Mouse (Mus musculus) intestine, postnatal 0 days (tissue): ENCODE data around the gene Camk1d. TPM values are rescaled to one million over a fixed set of nuclear protein-coding genes. Genes with fewer than 3 reads are reported as not detected.

Experiments
- ATAC-seq: fragments of 200-750 bp; cut with Nextera tagmentation; 2 replicates; pipeline ENCODE4 v1.8.0; 2017; ENCODE audit warnings: mild to moderate bottlenecking, moderate TSS enrichment, moderate library complexity
- H3K27ac ChIP-seq: fragments of 300-500 bp; sonication (generic); 2 replicates; pipeline ENCODE4 v1.5.1; 2014; ENCODE audit warnings: mild to moderate bottlenecking, low read depth, low read length, moderate library complexity
- H3K27me3 ChIP-seq: fragments of 300-500 bp; sonication (generic); replicated peaks from 2 replicates; pipeline ENCODE4 v1.6.1; 2014; ENCODE audit warnings: low read length, mixed read lengths; ENCODE audit not compliant: control insufficient read depth, insufficient read depth
- H3K36me3 ChIP-seq: fragments of 300-500 bp; sonication (generic); 2 replicates; pipeline ENCODE4 v1.6.1; 2014; ENCODE audit warnings: mild to moderate bottlenecking, moderate library complexity; ENCODE audit not compliant: control insufficient read depth, insufficient read depth
- H3K4me1 ChIP-seq: fragments of 300-500 bp; sonication (generic); replicated peaks from 2 replicates; pipeline ENCODE4 v1.6.1; 2014; ENCODE audit warnings: antibody characterized with exemption, low read length, mixed read lengths; ENCODE audit not compliant: control insufficient read depth, insufficient read depth
- H3K4me2 ChIP-seq: fragments of 300-500 bp; sonication (generic); replicated peaks from 2 replicates; pipeline ENCODE4 v1.6.1; 2014; ENCODE audit warnings: low read depth, mild to moderate bottlenecking, moderate library complexity
- H3K4me3 ChIP-seq: fragments of 300-500 bp; sonication (generic); 2 replicates; pipeline ENCODE4 v1.5.1; 2014; ENCODE audit warnings: low read depth, low read length
- H3K9ac ChIP-seq: fragments of 300-500 bp; sonication (generic); 2 replicates; pipeline ENCODE4 v1.6.1; 2014; ENCODE audit warnings: mild to moderate bottlenecking, low read depth, low read length
- H3K9me3 ChIP-seq: fragments of 300-500 bp; sonication (generic); 2 replicates; pipeline ENCODE4 v1.6.1; 2016; ENCODE audit warnings: mixed run types; ENCODE audit not compliant: control insufficient read depth
- CTCF ChIP-seq: sonication (generic); IDR thresholded peaks from 2 replicates; pipeline ENCODE4 v1.5.1; 2016; ENCODE audit warnings: low read depth, mild to moderate bottlenecking, control low read depth, antibody characterized with exemption, moderate library complexity
- WGBS: fragments of 180-500 bp; shearing (Covaris S2); extraction: QIAGEN DNeasy Blood & Tissue Kit; methylation state at CpG from one replicate; pipeline ENCODE4 v1.1.7; 2014; 5-methylcytosine and 5-hydroxymethylcytosine counted together
- polyA plus RNA-seq: library from polyadenylated mRNA; unstranded; fragments of >200 nt; fragmentation: Nextera tagmentation; extraction: Ambion mirVana; gene quantifications from 2 replicates; pipeline ENCODE4 v1.2.1, GENCODE M21; 2015

Camk1d gene
- polyA plus RNA-seq, 1 experiment from 2014 or later, result 11.3 TPM

- TF ChIP-seq CTCF, result peak; percentile 51
- no peak overlapping the region for H3K9ac ChIP-seq
- no peak overlapping the region for H3K27ac ChIP-seq
- peak; percentile 76 for ATAC-seq
- H3K27me3 ChIP-seq, result no peaks in the 10 kb centered on the region
- no peaks in the 10 kb centered on the region for H3K4me1 ChIP-seq
- no peak overlapping the region for H3K4me3 ChIP-seq
- WGBS, result 60% methylated on average over 5 of the region's 5 CpGs
- no peaks in the 10 kb centered on the region for H3K9me3 ChIP-seq
- no peak overlapping the region for H3K4me2 ChIP-seq
- H3K36me3 ChIP-seq, result no peaks in the 10 kb centered on the region
Observed at GRCm38 (mm10) chr2:5747545-5748043, 33.3 kb upstream of the Camk1d start.

DNA sequence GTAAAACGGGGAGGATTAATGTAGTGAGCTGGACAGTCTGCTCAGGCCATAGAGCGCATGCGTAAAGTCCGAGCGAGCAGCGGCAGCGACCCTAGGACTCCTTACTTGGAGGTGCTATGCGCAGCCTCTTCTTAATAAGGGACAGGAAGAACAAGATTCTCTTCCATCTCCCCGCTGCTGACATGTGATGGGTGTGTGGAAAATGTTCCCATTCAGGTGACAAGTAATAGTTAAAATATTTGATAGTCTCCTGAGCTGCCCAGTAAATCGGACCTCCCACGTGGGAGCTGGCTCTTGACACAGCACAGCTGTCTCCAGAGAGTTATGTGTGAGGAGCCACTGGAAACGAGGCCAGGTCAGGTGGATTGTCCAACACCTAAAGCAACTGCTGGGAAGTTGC is 32.2 kb upstream of the Camk1d start:
- H3K4me2 ChIP-seq, result peak overlapping the region; percentile 38; the same call in 1 of the 2 replicates
- no peak overlapping the region for H3K9ac ChIP-seq
- no peak for TF ChIP-seq CTCF
- 64% methylated on average over 12 of the region's 12 CpGs for WGBS
- H3K4me1 ChIP-seq, result no peaks in the 10 kb centered on the region
- no peaks in the 10 kb centered on the region for H3K36me3 ChIP-seq
- H3K27ac ChIP-seq, result no peak overlapping the region
- H3K4me3 ChIP-seq, result no peak overlapping the region
- H3K9me3 ChIP-seq, result no peaks in the 10 kb centered on the region
- no peak for ATAC-seq
- no peaks in the 10 kb centered on the region for H3K27me3 ChIP-seq

DNA sequence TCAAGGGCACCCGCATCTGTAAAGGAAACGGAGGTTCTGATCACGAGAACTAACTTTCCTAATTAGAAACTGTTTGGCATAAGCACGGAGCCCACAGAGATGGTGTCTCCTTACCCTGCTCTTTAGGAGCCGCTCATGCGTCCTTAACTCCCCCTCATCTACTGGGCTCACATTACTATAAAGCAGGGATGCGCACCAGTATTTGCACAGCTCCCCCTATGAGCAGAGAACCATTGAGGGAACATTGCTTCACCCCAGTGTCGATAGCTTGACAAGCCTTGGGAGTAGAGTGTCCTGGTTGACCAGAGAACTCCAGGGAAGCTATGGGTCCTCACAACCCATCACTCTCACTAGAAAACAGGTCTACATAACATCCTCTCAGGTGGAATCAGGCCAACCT is 29.6 kb upstream of the Camk1d start:
- Histone ChIP-seq H3K27ac (no peak overlapping the region), H3K9me3 (no peaks in the 10 kb centered on the region), H3K36me3 (no peaks in the 10 kb centered on the region), H3K4me3 (no peak overlapping the region), H3K4me2 (no peak overlapping the region), H3K9ac (no peak overlapping the region), H3K4me1 (no peaks in the 10 kb centered on the region), H3K27me3 (no peaks in the 10 kb centered on the region)
- no peak for TF ChIP-seq CTCF
- WGBS, result 94% methylated on average over 8 of the region's 8 CpGs
- ATAC-seq, result no peak

DNA sequence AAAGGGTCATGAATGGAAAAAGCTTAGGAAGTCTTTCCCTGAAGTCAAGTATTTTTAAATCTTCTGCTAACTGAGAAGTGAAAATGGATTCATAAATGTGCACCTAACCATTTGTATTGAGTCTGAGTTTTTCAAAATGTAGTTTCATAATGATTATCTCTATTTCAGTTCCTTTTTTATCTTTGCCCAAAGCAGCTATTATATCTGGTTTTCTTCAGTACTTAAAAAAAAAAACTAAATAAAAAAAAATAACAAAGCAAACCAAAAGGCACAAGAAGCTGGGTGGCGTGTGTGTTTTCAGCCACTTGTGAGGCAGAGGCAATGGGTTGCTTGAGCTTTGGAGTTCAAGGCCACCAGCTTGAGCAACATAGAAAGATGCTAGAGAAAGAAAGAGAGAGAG is 26.6 kb upstream of the Camk1d start:
- no peak for TF ChIP-seq CTCF
- H3K4me2 ChIP-seq, result no peak overlapping the region
- no peak overlapping the region for H3K4me3 ChIP-seq
- H3K9me3 ChIP-seq, result no peaks in the 10 kb centered on the region
- H3K36me3 ChIP-seq, result no peaks in the 10 kb centered on the region
- ATAC-seq, result no peak
- no peak overlapping the region for H3K27ac ChIP-seq
- no peak overlapping the region for H3K9ac ChIP-seq
- no peaks in the 10 kb centered on the region for H3K4me1 ChIP-seq
- WGBS, result 93% methylated on average over 1 of the region's 1 CpGs
- no peaks in the 10 kb centered on the region for H3K27me3 ChIP-seq

- H3K4me2 ChIP-seq, result no peak overlapping the region
- H3K36me3 ChIP-seq, result no peaks in the 10 kb centered on the region
- no peak for TF ChIP-seq CTCF
- ATAC-seq, result no peak
- no peaks in the 10 kb centered on the region for H3K4me1 ChIP-seq
- WGBS, result 42% methylated on average over 2 of the region's 2 CpGs
- no peaks in the 10 kb centered on the region for H3K9me3 ChIP-seq
- H3K27ac ChIP-seq, result no peak overlapping the region
- H3K9ac ChIP-seq, result no peak overlapping the region
- no peaks in the 10 kb centered on the region for H3K27me3 ChIP-seq
- H3K4me3 ChIP-seq, result no peak overlapping the region
Observed at GRCm38 (mm10) chr2:5735881-5736280, 21.6 kb upstream of the Camk1d start.

- no peak for TF ChIP-seq CTCF
- no peak overlapping the region for H3K4me3 ChIP-seq
- no peaks in the 10 kb centered on the region for H3K9me3 ChIP-seq
- no peak overlapping the region for H3K27ac ChIP-seq
- H3K9ac ChIP-seq, result no peak overlapping the region
- H3K27me3 ChIP-seq, result no peaks in the 10 kb centered on the region
- no peaks in the 10 kb centered on the region for H3K4me1 ChIP-seq
- 86% methylated on average over 3 of the region's 3 CpGs for WGBS
- no peak for ATAC-seq
- no peak overlapping the region for H3K4me2 ChIP-seq
- no peaks in the 10 kb centered on the region for H3K36me3 ChIP-seq
Observed at GRCm38 (mm10) chr2:5733300-5734085, 19.2 kb upstream of the Camk1d start.
